Mouse (Mus musculus): ENCODE results near the gene Hist1h3c. TPM values are rescaled to one million over a fixed set of nuclear protein-coding genes. Genes with fewer than 3 reads are reported as not detected.
"Not testable (repeated sequence)": the region's sequence is repeated elsewhere in the genome, so short reads cannot be mapped to it uniquely, and the experiment has no call there.

The Hist1h3c gene
- polyA plus RNA-seq, 1 experiment: 12.6 TPM

- H3K27me3 ChIP-seq (replicated peaks): no peaks in the 10 kb centered on the region
- peak overlapping the region; percentile 89 for H3K4me3 ChIP-seq (replicated peaks)
- no peaks in the 10 kb centered on the region for H3K36me3 ChIP-seq (replicated peaks; ENCODE audit: low read length)
- TF ChIP-seq FLI1 (IDR thresholded peaks at IDR 0.05; ENCODE audit: low read length) (no peak), GATA1 (IDR thresholded peaks at IDR 0.05; ENCODE audit: borderline replicate concordance, low read length) (no peak)
- H3K4me1 ChIP-seq: peaks cover 63% of the 10 kb centered on the region
- H3K9me3 ChIP-seq: no peaks in the 10 kb centered on the region
These were observed 19.1 kb upstream of the Hist1h3c start for GRCm38 (mm10) chr13:23764324-23765171.

- Histone ChIP-seq H3K36me3 (replicated peaks; ENCODE audit: low read length) (no peaks in the 10 kb centered on the region), H3K27me3 (replicated peaks) (no peaks in the 10 kb centered on the region), H3K4me1 (peaks cover 66% of the 10 kb centered on the region), H3K9me3 (no peaks in the 10 kb centered on the region), H3K4me3 (replicated peaks) (peak within 1 kb of the TSS; percentile 89)
- TF ChIP-seq GATA1 (IDR thresholded peaks at IDR 0.05; ENCODE audit: borderline replicate concordance, low read length): no peak
These were observed 18.4 kb upstream of the Hist1h3c start, which contains the start of gene Hist1h1a for GRCm38 (mm10) chr13:23763586-23764323. Gene Hist1h1a, plus strand, starts transcription at chr13:23763666.

GRCm38 (mm10) chr13:23763242-23763585 is 17.8 kb upstream of the Hist1h3c start:
- H3K36me3 ChIP-seq (replicated peaks; ENCODE audit: low read length): no peaks in the 10 kb centered on the region
- H3K4me1 ChIP-seq: peaks cover 63% of the 10 kb centered on the region
- peak overlapping the region; percentile 89 for H3K4me3 ChIP-seq (replicated peaks)
- H3K9me3 ChIP-seq: no peaks in the 10 kb centered on the region
- TF ChIP-seq FLI1 (IDR thresholded peaks at IDR 0.05; ENCODE audit: low read length) (no peak), GATA1 (IDR thresholded peaks at IDR 0.05; ENCODE audit: borderline replicate concordance, low read length) (no peak)
- no peaks in the 10 kb centered on the region for H3K27me3 ChIP-seq (replicated peaks)

GRCm38 (mm10) chr13:23761871-23762821 is 16.7 kb upstream of the Hist1h3c start, which contains the start of gene Hist1h3a:
Gene Hist1h3a, minus strand, starts transcription at chr13:23762386.
- not testable (repeated sequence) for H3K9me3 ChIP-seq; H3K36me3 ChIP-seq (replicated peaks; ENCODE audit: low read length); H3K27me3 ChIP-seq (replicated peaks)
- Histone ChIP-seq H3K4me3 (replicated peaks) (peak within 1 kb of the TSS; percentile 92), H3K4me1 (peaks cover 67% of the 10 kb centered on the region)
- TF ChIP-seq GATA1 (IDR thresholded peaks at IDR 0.05; ENCODE audit: borderline replicate concordance, low read length): peak; percentile 11; the same call in 1 of the 3 replicates

- H3K4me3 ChIP-seq (replicated peaks): peak within 1 kb of the TSS; percentile 92
- TF ChIP-seq FLI1 (IDR thresholded peaks at IDR 0.05; ENCODE audit: low read length) (peak; percentile 67; the same call in 1 of the 2 replicates), GATA1 (IDR thresholded peaks at IDR 0.05; ENCODE audit: borderline replicate concordance, low read length) (no peak)
- peaks cover 62% of the 10 kb centered on the region for H3K4me1 ChIP-seq
- no peaks in the 10 kb centered on the region for H3K27me3 ChIP-seq (replicated peaks)
- no peaks in the 10 kb centered on the region for H3K9me3 ChIP-seq
- no peaks in the 10 kb centered on the region for H3K36me3 ChIP-seq (replicated peaks; ENCODE audit: low read length)
These were observed 15.8 kb upstream of the Hist1h3c start, which contains the start of gene Hist1h4a for GRCm38 (mm10) chr13:23760972-23761864. Gene Hist1h4a, minus strand, starts transcription at chr13:23761230.

GRCm38 (mm10) chr13:23760240-23760971 is 15.0 kb upstream of the Hist1h3c start:
- no peak for TF ChIP-seq FLI1 (IDR thresholded peaks at IDR 0.05; ENCODE audit: low read length)
- H3K4me3 ChIP-seq (replicated peaks): peak overlapping the region; percentile 86
- no peaks in the 10 kb centered on the region for H3K27me3 ChIP-seq (replicated peaks)
- peaks cover 68% of the 10 kb centered on the region for H3K4me1 ChIP-seq
- H3K36me3 ChIP-seq (replicated peaks; ENCODE audit: low read length): no peaks in the 10 kb centered on the region
- H3K9me3 ChIP-seq: no peaks in the 10 kb centered on the region

- Histone ChIP-seq H3K36me3 (replicated peaks; ENCODE audit: low read length) (no peaks in the 10 kb centered on the region), H3K27me3 (replicated peaks) (no peaks in the 10 kb centered on the region), H3K4me3 (replicated peaks) (peak overlapping the region; percentile 86), H3K9me3 (no peaks in the 10 kb centered on the region), H3K4me1 (peaks cover 69% of the 10 kb centered on the region)
- TF ChIP-seq FLI1 (IDR thresholded peaks at IDR 0.05; ENCODE audit: low read length) (no peak), GATA1 (IDR thresholded peaks at IDR 0.05; ENCODE audit: borderline replicate concordance, low read length) (no peak)
These were observed 14.5 kb upstream of the Hist1h3c start for GRCm38 (mm10) chr13:23759916-23760239.

- Histone ChIP-seq H3K4me3 (replicated peaks) (no peak overlapping the region), H3K27me3 (replicated peaks) (no peaks in the 10 kb centered on the region), H3K4me1 (peaks cover 64% of the 10 kb centered on the region), H3K36me3 (replicated peaks; ENCODE audit: low read length) (no peaks in the 10 kb centered on the region), H3K9me3 (no peaks in the 10 kb centered on the region)
- TF ChIP-seq FLI1 (IDR thresholded peaks at IDR 0.05; ENCODE audit: low read length): no peak
- no peak for TF ChIP-seq GATA1 (IDR thresholded peaks at IDR 0.05; ENCODE audit: borderline replicate concordance, low read length)
These were observed 13.9 kb upstream of the Hist1h3c start for GRCm38 (mm10) chr13:23759251-23759771.
